Mouse (Mus musculus) CH12.LX (cell line): ENCODE measurements around the gene Slc16a9. TPM values are rescaled to one million over a fixed set of nuclear protein-coding genes. Genes with fewer than 3 reads are reported as not detected.

ENCODE experiments used
- DNase-seq: peaks from one replicate; pipeline ENCODE4 v3.0.0-alpha.2; 2013; ENCODE audit errors: extremely low read depth
- H3K27ac ChIP-seq: 2 replicates; pipeline ENCODE4 v1.5.1; 2012; ENCODE audit warnings: low read depth, mild to moderate bottlenecking, control low read depth, moderate library complexity; ENCODE audit not compliant: insufficient read depth
- H3K27me3 ChIP-seq: replicated peaks from 2 replicates; pipeline ENCODE3; 2012; ENCODE audit warnings: inconsistent platforms
- H3K36me3 ChIP-seq, 2 experiments: replicated peaks in 1 of 2; 2 replicates each; pipeline versions ENCODE3 to v1.6.1; 2012; ENCODE audit warnings: inconsistent platforms in 1 of 2, low read length in 1 of 2, mild to moderate bottlenecking in 1 of 2, mixed read lengths in 1 of 2, moderate library complexity in 1 of 2; ENCODE audit not compliant: control insufficient read depth in 1 of 2, insufficient read depth in 1 of 2
- H3K4me1 ChIP-seq, 2 experiments: 2 replicates each; pipeline ENCODE4 v1.6.1; 2012; ENCODE audit warnings: inconsistent platforms in 1 of 2, moderate library complexity in 1 of 2; ENCODE audit not compliant: insufficient read depth in 2 of 2, control insufficient read depth in 1 of 2
- H3K4me2 ChIP-seq: 2 replicates; pipeline ENCODE4 v1.6.1; 2012; ENCODE audit warnings: low read depth, mild to moderate bottlenecking, control low read depth; ENCODE audit not compliant: poor library complexity, insufficient read depth, severe bottlenecking
- H3K4me3 ChIP-seq, 3 experiments: fragments of 150-350 bp in 1 of 3; sonication (generic) in 1 of 3; replicated peaks in 1 of 3; 2 replicates each; pipeline versions ENCODE3 to v1.5.1; 2011 to 2012; ENCODE audit warnings: low read depth in 2 of 3, low read length in 2 of 3, mild to moderate bottlenecking in 2 of 3, moderate library complexity in 2 of 3, control low read depth in 1 of 3, improper control_type of control experiment in 1 of 3, inconsistent platforms in 1 of 3, mixed read lengths in 1 of 3; ENCODE audit not compliant: poor library complexity in 1 of 3
- H3K79me2 ChIP-seq: replicated peaks from 2 replicates; pipeline ENCODE4 v1.6.1; 2012; ENCODE audit warnings: mild to moderate bottlenecking, moderate library complexity; ENCODE audit not compliant: control insufficient read depth, poor library complexity, insufficient read depth, severe bottlenecking; ENCODE audit errors: extremely low read depth
- H3K9ac ChIP-seq: 2 replicates; pipeline ENCODE4 v1.6.1; 2012; ENCODE audit warnings: low read depth, mild to moderate bottlenecking, control low read depth, moderate library complexity; ENCODE audit not compliant: insufficient read depth
- H3K9me3 ChIP-seq: replicated peaks from 2 replicates; pipeline ENCODE3; 2012; ENCODE audit warnings: low read length, inconsistent platforms, mixed read lengths
- BHLHE40 ChIP-seq: IDR thresholded peaks from 2 replicates; pipeline ENCODE4 v1.6.1; 2011; ENCODE audit warnings: mild to moderate bottlenecking, low read depth, low read length, improper control_type of control experiment
- CHD2 ChIP-seq: IDR thresholded peaks from 2 replicates; pipeline ENCODE4 v1.6.1; 2011; ENCODE audit warnings: low read length, improper control_type of control experiment
- CTCF ChIP-seq, 2 experiments: IDR thresholded peaks in 1 of 2; conservative IDR thresholded peaks in 1 of 2; 2 replicates each; pipeline ENCODE4 v1.5.1; 2011 to 2012; ENCODE audit warnings: low read depth in 2 of 2, low read length in 2 of 2, improper control_type of control experiment in 1 of 2, inconsistent platforms in 1 of 2, mild to moderate bottlenecking in 1 of 2, moderate library complexity in 1 of 2
- E2F4 ChIP-seq: IDR thresholded peaks from 2 replicates; pipeline ENCODE4 v1.6.1; 2011; ENCODE audit warnings: low read depth, low read length, improper control_type of control experiment; ENCODE audit not compliant: insufficient replicate concordance
- EP300 ChIP-seq: IDR thresholded peaks from 2 replicates; pipeline ENCODE4 v1.6.1; 2011; ENCODE audit warnings: low read length, improper control_type of control experiment
- GABPA ChIP-seq: IDR thresholded peaks from 2 replicates; pipeline ENCODE4 v1.6.1; 2012; ENCODE audit warnings: low read depth, low read length, improper control_type of control experiment, inconsistent platforms; ENCODE audit not compliant: insufficient replicate concordance
- IRF4 ChIP-seq: IDR thresholded peaks from 2 replicates; pipeline ENCODE4 v1.6.1; 2014; ENCODE audit warnings: low read depth, mild to moderate bottlenecking, inconsistent platforms, low read length, improper control_type of control experiment
- JUND ChIP-seq: conservative IDR thresholded peaks from 2 replicates; pipeline ENCODE4 v1.6.1; 2011; ENCODE audit warnings: low read depth, low read length, improper control_type of control experiment
- KAT2A ChIP-seq: IDR thresholded peaks from 2 replicates; pipeline ENCODE4 v1.6.1; 2012; ENCODE audit warnings: low read length, improper control_type of control experiment, inconsistent platforms; ENCODE audit not compliant: insufficient replicate concordance
- MAZ ChIP-seq: IDR thresholded peaks from 2 replicates; pipeline ENCODE4 v1.6.1; 2012; ENCODE audit warnings: low read depth, mild to moderate bottlenecking, inconsistent platforms, low read length, improper control_type of control experiment, moderate library complexity
- MEF2A ChIP-seq: IDR thresholded peaks from 2 replicates; pipeline ENCODE4 v1.6.1; 2014; ENCODE audit warnings: low read depth, mild to moderate bottlenecking, inconsistent platforms, low read length, improper control_type of control experiment, borderline replicate concordance
- MYC ChIP-seq: IDR thresholded peaks from 2 replicates; pipeline ENCODE4 v1.6.1; 2011; ENCODE audit warnings: low read depth, mild to moderate bottlenecking, improper control_type of control experiment, low read length
- PAX5 ChIP-seq: IDR thresholded peaks from 2 replicates; pipeline ENCODE4 v1.6.1; 2012; ENCODE audit warnings: low read length, inconsistent platforms, mixed read lengths
- POLR2AphosphoS2 ChIP-seq: IDR thresholded peaks from 2 replicates; pipeline ENCODE4 v1.6.1; 2011; ENCODE audit warnings: low read depth, low read length, improper control_type of control experiment
- TCF12 ChIP-seq: IDR thresholded peaks from 2 replicates; pipeline ENCODE4 v1.6.1; 2014; ENCODE audit warnings: low read depth, mild to moderate bottlenecking, inconsistent platforms, low read length, improper control_type of control experiment
- UBTF ChIP-seq: IDR thresholded peaks from 2 replicates; pipeline ENCODE4 v1.6.1; 2012; ENCODE audit warnings: low read depth, mild to moderate bottlenecking, inconsistent platforms, low read length, improper control_type of control experiment, moderate library complexity
- USF2 ChIP-seq: conservative IDR thresholded peaks from 2 replicates; pipeline ENCODE4 v1.6.1; 2011; ENCODE audit warnings: low read depth, low read length, improper control_type of control experiment
- ZC3H11A ChIP-seq: IDR thresholded peaks from 2 replicates; pipeline ENCODE4 v1.6.1; 2012; ENCODE audit warnings: low read depth, mild to moderate bottlenecking, inconsistent platforms, low read length, improper control_type of control experiment
- ZKSCAN1 ChIP-seq: IDR thresholded peaks from 2 replicates; pipeline ENCODE4 v1.6.1; 2012; ENCODE audit warnings: low read depth, inconsistent platforms, low read length, improper control_type of control experiment, borderline replicate concordance
- ZMIZ1 ChIP-seq: IDR thresholded peaks from 2 replicates; pipeline ENCODE4 v1.6.1; 2012; ENCODE audit warnings: low read depth, mild to moderate bottlenecking, inconsistent platforms, low read length, improper control_type of control experiment
- dilution Hi-C: fragments of 300-500 bp; cut with MboI; formaldehyde crosslinking; loops from 2 replicates; pipeline ENCODE4 v1.14.3; 2020; ENCODE audit warnings: low sequenced_read_pairs; ENCODE audit not compliant: extremely low pct_unique_long_range_greater_than_20kb, extremely low pct_ligation_motif_present
- in situ Hi-C: fragments of 300-500 bp; cut with MboI; formaldehyde crosslinking; loops from 3 replicates; pipeline ENCODE4 v1.14.3; 2019; ENCODE audit warnings: low sequenced_read_pairs, low pct_ligation_motif_present, low pct_unique_long_range_greater_than_20kb, mixed read lengths
- polyA plus RNA-seq: library from polyadenylated mRNA; unstranded; fragments of >175 nt; gene quantifications from 2 replicates; pipeline ENCODE4 v1.2.1, GENCODE M21; 2012; ENCODE audit warnings: low read depth; ENCODE audit not compliant: insufficient read length
- total RNA-seq, 2 experiments: library from RNA; depleted of rRNA; stranded (reverse); fragments of 300-350 nt in 1 of 2; fragments of >200 nt in 1 of 2; gene quantifications; 2 replicates each; pipeline ENCODE4 v1.2.3; 2012 to 2014

Gene Slc16a9
- total and polyA plus RNA-seq, 3 experiments: not detected

GRCm38 (mm10) chr10:70226608-70227007 lies 18.3 kb upstream of the Slc16a9 start:
- TF ChIP-seq GABPA (no peak), CHD2 (no peak), IRF4 (no peak), BHLHE40 (no peak), TCF12 (no peak), UBTF (no peak), EP300 (no peak), MAZ (no peak), ZMIZ1 (no peak), ZKSCAN1 (no peak), KAT2A (no peak), USF2 (no peak), CTCF (conservative IDR thresholded peaks at IDR 0.05 in 1 of 2, IDR thresholded peaks at IDR 0.05 in 1 of 2; ENCODE audit: low read depth in 2 of 2, low read length in 2 of 2) (no peak), PAX5 (no peak), E2F4 (no peak), MYC (no peak), JUND (no peak)

GRCm38 (mm10) chr10:70230352-70230751 lies 14.5 kb upstream of the Slc16a9 start:
- dilution Hi-C loops: no loop called here
- Histone ChIP-seq H3K4me3 (no peak overlapping the region), H3K9me3 (no peaks in the 10 kb centered on the region), H3K27me3 (no peaks in the 10 kb centered on the region), H3K4me2 (no peak overlapping the region), H3K9ac (no peak overlapping the region)
- in situ Hi-C loops: no loop called here
- TF ChIP-seq POLR2AphosphoS2 (no peak), ZC3H11A (no peak), MEF2A (no peak)
- TF ChIP-seq, all 38 proteins: peak for 0
- Histone ChIP-seq H3K27ac (no peak overlapping the region), H3K4me1 (peaks cover 0 to 3% of the 10 kb centered on the region in 2 experiments; a peak in 1 of 4 replicates), H3K36me3 (no peaks in the 10 kb centered on the region), H3K79me2 (no peaks in the 10 kb centered on the region)
- no peak for DNase-seq

More at GRCm38 (mm10) chr10:70226608-70227007, 18.3 kb upstream of the Slc16a9 start:
- in situ Hi-C loops: no loop called here
- H3K27ac ChIP-seq: no peak overlapping the region
- H3K36me3 ChIP-seq: no peaks in the 10 kb centered on the region
- H3K4me3 ChIP-seq: no peak overlapping the region
- H3K79me2 ChIP-seq: no peaks in the 10 kb centered on the region
- dilution Hi-C loops: no loop called here
- no peaks in the 10 kb centered on the region for H3K9me3 ChIP-seq
- H3K4me1 ChIP-seq: peaks cover 0 to 3% of the 10 kb centered on the region in 2 experiments; a peak in 1 of 4 replicates
- H3K9ac ChIP-seq: no peak overlapping the region
- H3K27me3 ChIP-seq: no peaks in the 10 kb centered on the region
- H3K4me2 ChIP-seq: no peak overlapping the region
- no peak for DNase-seq
